Mouse (Mus musculus) activated CD4-positive, CD25-positive, alpha-beta regulatory T cell, adult 4 months (primary cell): ENCODE results near the gene S100b. TPM values are rescaled to one million over a fixed set of nuclear protein-coding genes. Genes with fewer than 3 reads are reported as not detected.
A peak's percentile ranks its signal among the peaks of the same experiment; 100 is the strongest.

Source experiments
- ATAC-seq: one replicate; pipeline ENCODE4 v1.8.0; 2017
- polyA plus RNA-seq, 2 experiments: library from polyadenylated mRNA; unstranded; fragments of 100-300 nt; shearing (Covaris generic); gene quantifications; one replicate each; pipeline ENCODE4 v1.2.1; 2017

Gene S100b
- polyA plus RNA-seq, 2 experiments from 2014 or later: not detected

- no peak for ATAC-seq
Observed at GRCm38 (mm10) chr10:76260358-76261059, 6.9 kb downstream of the S100b start.

- no peak for ATAC-seq
Observed at GRCm38 (mm10) chr10:76261447-76261846, 7.8 kb downstream of the S100b start.

GRCm38 (mm10) chr10:76262431-76262830, 8.8 kb downstream of the S100b start:
- ATAC-seq: no peak

- ATAC-seq: peak; percentile 93
Observed at GRCm38 (mm10) chr10:76271238-76271637, 17.6 kb downstream of the S100b start.

- no peak for ATAC-seq
Observed at GRCm38 (mm10) chr10:76275256-76275655, 21.6 kb downstream of the S100b start.

GRCm38 (mm10) chr10:76278541-76279097, 25.0 kb downstream of the S100b start:
- no peak for ATAC-seq

GRCm38 (mm10) chr10:76288268-76288993, 34.8 kb downstream of the S100b start:
- no peak for ATAC-seq

GRCm38 (mm10) chr10:76289052-76289451, 35.4 kb downstream of the S100b start:
- ATAC-seq: no peak

GRCm38 (mm10) chr10:76289936-76290671, 36.5 kb downstream of the S100b start:
- ATAC-seq: no peak

GRCm38 (mm10) chr10:76293222-76293621, 39.6 kb downstream of the S100b start:
- ATAC-seq: no peak

GRCm38 (mm10) chr10:76300133-76300532, 46.5 kb downstream of the S100b start:
- no peak for ATAC-seq

- ATAC-seq: peak; percentile 97
Observed at GRCm38 (mm10) chr10:76306738-76307137, 53.1 kb downstream of the S100b start.

Other genes starting within 250 kb of the S100b start
- gene Zfp280b, start 221.2 kb upstream of the S100b start, polyA plus RNA-seq: 10 to 100 TPM; 11.4 to 11.5 TPM
- not detected for gene Slc5a4b, start 142.9 kb upstream of the S100b start, polyA plus RNA-seq
- not detected for gene Slc5a4a, start 106.4 kb upstream of the S100b start, polyA plus RNA-seq
- gene Prmt2, start 16.0 kb upstream of the S100b start, polyA plus RNA-seq: 10 to 100 TPM; 21.6 to 23.1 TPM
- gene Dip2a, start 91.4 kb downstream of the S100b start, polyA plus RNA-seq: 1 to 10 TPM; 1.3 to 1.8 TPM
- gene AC141477.1, start 186.6 kb downstream of the S100b start, polyA plus RNA-seq: 1 to 10 TPM in 1 of 2 experiments, not detected in 1; 3.0 TPM
- gene Pcnt, start 188.9 kb downstream of the S100b start, polyA plus RNA-seq: 10 to 100 TPM; 12.5 to 13.3 TPM
- not detected for gene 2610028H24Rik, start 195.2 kb downstream of the S100b start, polyA plus RNA-seq
- gene Mcm3ap, start 215.1 kb downstream of the S100b start, polyA plus RNA-seq: 10 to 100 TPM; 41.6 to 57.9 TPM
- gene Ybey, start 215.3 kb downstream of the S100b start, polyA plus RNA-seq: 1 to 10 TPM; 2.6 to 3.0 TPM